Mouse (Mus musculus) embryonic facial prominence, embryonic 15.5 days (tissue): ENCODE data around the gene Meaf6. TPM values are rescaled to one million over a fixed set of nuclear protein-coding genes. Genes with fewer than 3 reads are reported as not detected.

Experiments
- ATAC-seq: fragments of 200-750 bp; cut with Nextera tagmentation; 2 replicates; pipeline ENCODE4 v1.8.0; 2017; ENCODE audit warnings: low read depth, moderate TSS enrichment; ENCODE audit not compliant: insufficient number of reproducible peaks, low FRiP score, low TSS enrichment
- H3K27ac ChIP-seq: fragments of 300-500 bp; sonication (generic); replicated peaks from 2 replicates; pipeline ENCODE4 v1.5.1; 2015; ENCODE audit warnings: mild to moderate bottlenecking, inconsistent platforms
- H3K27me3 ChIP-seq: fragments of 300-500 bp; sonication (generic); 2 replicates; pipeline ENCODE4 v1.6.1; 2015; ENCODE audit warnings: inconsistent platforms
- H3K36me3 ChIP-seq: fragments of 300-500 bp; sonication (generic); 2 replicates; pipeline ENCODE4 v1.6.1; 2015; ENCODE audit warnings: mild to moderate bottlenecking, inconsistent platforms
- H3K4me1 ChIP-seq: fragments of 300-500 bp; sonication (generic); 2 replicates; pipeline ENCODE4 v1.6.1; 2015; ENCODE audit warnings: inconsistent platforms
- H3K4me2 ChIP-seq: fragments of 300-500 bp; sonication (generic); replicated peaks from 2 replicates; pipeline ENCODE4 v1.6.1; 2015; ENCODE audit warnings: mild to moderate bottlenecking, inconsistent platforms
- H3K4me3 ChIP-seq: fragments of 300-500 bp; sonication (generic); replicated peaks from 2 replicates; pipeline ENCODE4 v1.5.1; 2015; ENCODE audit warnings: mild to moderate bottlenecking, inconsistent platforms
- H3K9ac ChIP-seq: fragments of 300-500 bp; sonication (generic); 2 replicates; pipeline ENCODE4 v1.6.1; 2015; ENCODE audit warnings: inconsistent platforms
- H3K9me3 ChIP-seq: fragments of 300-500 bp; sonication (generic); replicated peaks from 2 replicates; pipeline ENCODE4 v1.6.1; 2016; ENCODE audit warnings: inconsistent platforms
- WGBS: fragments of 180-500 bp; shearing (Covaris S2); methylation state at CpG from one replicate; pipeline ENCODE4 v1.1.7; 2015; 5-methylcytosine and 5-hydroxymethylcytosine counted together
- polyA plus RNA-seq: library from polyadenylated mRNA; unstranded; fragments of >200 nt; fragmentation: Nextera tagmentation; extraction: Ambion mirVana; gene quantifications from 2 replicates; pipeline ENCODE4 v1.2.1, GENCODE M21; 2015

The Meaf6 gene
- polyA plus RNA-seq, 1 experiment from 2014 or later: 59.1 TPM

DNA sequence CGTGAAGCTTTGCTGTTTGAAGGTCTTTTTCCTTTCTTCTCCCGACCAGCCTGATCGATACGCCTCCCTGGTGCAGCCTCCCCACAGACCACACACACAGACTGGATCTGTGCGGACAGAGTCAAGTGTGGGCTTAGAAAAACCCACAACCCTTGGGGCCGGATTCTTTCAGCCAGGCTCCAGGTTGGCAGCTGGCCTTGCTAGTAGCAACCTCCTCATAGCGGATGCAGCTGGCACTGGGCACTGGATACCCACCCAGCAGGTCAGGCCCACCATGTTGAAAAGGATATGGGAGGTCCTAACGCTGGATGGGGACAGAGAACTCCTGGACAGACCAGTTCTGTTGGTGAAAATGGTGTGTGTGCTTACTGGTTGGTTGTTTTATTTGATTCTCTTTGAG, 76.5 kb downstream of the Meaf6 start:
- H3K4me1 ChIP-seq: peaks cover 13% of the 10 kb centered on the region; the same call in 1 of the 2 replicates
- H3K4me3 ChIP-seq: no peak overlapping the region
- no peak for ATAC-seq
- no peaks in the 10 kb centered on the region for H3K9me3 ChIP-seq
- H3K27ac ChIP-seq: no peak overlapping the region
- H3K4me2 ChIP-seq: no peak overlapping the region
- H3K36me3 ChIP-seq: no peaks in the 10 kb centered on the region
- WGBS: 33% methylated on average over 8 of the region's 8 CpGs
- H3K9ac ChIP-seq: no peak overlapping the region
- H3K27me3 ChIP-seq: no peaks in the 10 kb centered on the region

- Histone ChIP-seq H3K4me2 (no peak overlapping the region), H3K27me3 (no peaks in the 10 kb centered on the region), H3K27ac (no peak overlapping the region), H3K4me1 (peaks cover 13% of the 10 kb centered on the region; the same call in 1 of the 2 replicates), H3K36me3 (no peaks in the 10 kb centered on the region), H3K9ac (no peak overlapping the region), H3K9me3 (no peaks in the 10 kb centered on the region), H3K4me3 (no peak overlapping the region)
- ATAC-seq: no peak
- WGBS: 53% methylated on average over 7 of the region's 7 CpGs
Measured at GRCm38 (mm10) chr4:125162701-125163100, 77.8 kb downstream of the Meaf6 start.

Other genes with a start within 250 kb of the Meaf6 start
- gene Yrdc, start 234.5 kb upstream of the Meaf6 start, polyA plus RNA-seq: 37.3 and 37.6 TPM in 2 replicates
- 57.9 and 59.1 TPM in 2 replicates for gene 1110065P20Rik, start 233.9 kb upstream of the Meaf6 start, polyA plus RNA-seq
- gene Maneal, start 223.0 kb upstream of the Meaf6 start, polyA plus RNA-seq: 1.2 and 1.5 TPM in 2 replicates
- 0.04 and 0.09 TPM in 2 replicates for gene Epha10, start 204.2 kb upstream of the Meaf6 start, polyA plus RNA-seq
- gene 9930104L06Rik, start 148.1 kb upstream of the Meaf6 start, polyA plus RNA-seq: 12.4 and 16.7 TPM in 2 replicates
- 100.0 and 102 TPM in 2 replicates for gene Cdca8, start 145.8 kb upstream of the Meaf6 start, polyA plus RNA-seq
- 21.7 and 23.5 TPM in 2 replicates for gene Rspo1, start 98.7 kb upstream of the Meaf6 start, polyA plus RNA-seq
- 85.9 and 102 TPM in 2 replicates for gene Gnl2, start 68.5 kb upstream of the Meaf6 start, polyA plus RNA-seq
- gene Dnali1, start 19.4 kb upstream of the Meaf6 start, polyA plus RNA-seq: 4.8 and 9.3 TPM in 2 replicates
- gene Snip1, start 18.5 kb upstream of the Meaf6 start, polyA plus RNA-seq: 31.0 and 31.9 TPM in 2 replicates
- gene Zc3h12a, start 42.7 kb downstream of the Meaf6 start, polyA plus RNA-seq: 1.7 and 2.1 TPM in 2 replicates